ENCODE assay signal across 27 mouse cellular contexts in the genomic region with DNA sequence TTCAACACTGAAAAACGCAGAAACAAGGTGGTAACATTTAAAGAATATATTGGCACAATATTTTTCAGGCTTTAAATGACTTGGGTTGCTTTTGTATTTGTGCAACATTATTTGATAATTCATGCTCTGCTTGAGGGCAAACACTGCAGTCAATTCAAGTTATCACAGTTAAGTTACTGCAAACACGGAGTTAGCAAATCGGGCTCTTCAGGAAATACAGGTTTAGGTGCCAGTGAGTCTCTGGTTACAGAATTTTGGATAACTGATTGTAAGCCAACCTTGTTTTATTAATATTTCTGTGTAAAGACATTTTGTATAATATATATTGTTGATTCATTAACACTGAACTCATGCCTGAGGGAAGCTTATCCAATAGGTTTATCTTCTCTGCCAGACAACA. TPM values are rescaled to one million over a fixed set of nuclear protein-coding genes. Genes with fewer than 3 reads are reported as not detected.
DNase-seq lines count a peak whose midpoint lies in the region; ATAC-seq lines count a peak whose summit lies in the region.
"Had no signal": no experiment of that assay in that cellular context is flagged by ENCODE, and none has a peak within 500 bp of the region (broad histone marks: within the 10 kb centered on the region; RNA-seq: fewer than 3 reads in every experiment).

No protein-coding gene starts in this region.

- DNase-seq in lung, postnatal 25 days (ENCODE audit: low spot score), result peak; percentile 4
- no peak for DNase-seq in lung, adult 18-20 months
- peak; percentile 62 for DNase-seq in urinary bladder, postnatal 14 days (ENCODE audit: low spot score)
- no peak for DNase-seq in urinary bladder, postnatal 10 days (ENCODE audit: low spot score)
- peak; percentile 8 for DNase-seq in fat pad, adult 2 months (ENCODE audit: extremely low read depth, low read depth, low spot score)
- DNase-seq in gonadal fat pad, adult 2 months (ENCODE audit: low read depth), result peak; percentile 4
- DNase-seq: adrenal gland, adult 2 months; adrenal gland, postnatal 14 days; cerebellum, adult 11 months; cerebellum, adult 2 months; cerebellum, adult 9-11 months; cerebellum, postnatal 25 days; forebrain, postnatal 0 days; gastrocnemius, adult 2 months; gastrocnemius, postnatal 14 days; heart, adult 18-20 months; heart, postnatal 10 days; heart, postnatal 36 days had no signal

- no peak for ATAC-seq in intestine, embryonic 16.5 days
- ATAC-seq: CD4-positive, CD25-positive, alpha-beta regulatory T cell, adult 4 months; forebrain, embryonic 14.5 days; forebrain, postnatal 0 days; hindbrain, embryonic 16.5 days had no signal

- H3K4me3 ChIP-seq in intestine, embryonic 16.5 days (ENCODE audit: low read length), result no peak overlapping the region
- H3K4me3 ChIP-seq: embryonic facial prominence, embryonic 13.5 days; gastrocnemius, adult 2 months; heart, embryonic 12.5 days; heart, embryonic 15.5 days; hindbrain, embryonic 10.5 days; hindbrain, embryonic 13.5 days had no signal

- no peak overlapping the region for H3K9ac ChIP-seq in intestine, embryonic 16.5 days (ENCODE audit: low read depth, low read length)
- H3K9ac ChIP-seq: embryonic facial prominence, embryonic 13.5 days; forebrain, postnatal 0 days; heart, embryonic 12.5 days; heart, embryonic 15.5 days; hindbrain, embryonic 13.5 days had no signal

- WGBS in intestine, embryonic 16.5 days, result 69% methylated on average over 3 of the region's 3 CpGs

- H3K36me3 ChIP-seq in intestine, embryonic 16.5 days (ENCODE audit: control insufficient read depth, insufficient read depth, low read length), result no peaks in the 10 kb centered on the region
- H3K36me3 ChIP-seq: embryonic facial prominence, embryonic 13.5 days; heart, embryonic 12.5 days; heart, embryonic 15.5 days; hindbrain, embryonic 10.5 days; hindbrain, embryonic 13.5 days had no signal

- no peaks in the 10 kb centered on the region for H3K4me1 ChIP-seq in intestine, embryonic 16.5 days (ENCODE audit: control insufficient read depth, insufficient read depth, low read length)
- H3K4me1 ChIP-seq: embryonic facial prominence, embryonic 13.5 days; heart, embryonic 15.5 days; hindbrain, embryonic 10.5 days; hindbrain, embryonic 13.5 days had no signal

- no peaks in the 10 kb centered on the region for H3K9me3 ChIP-seq in intestine, embryonic 16.5 days (ENCODE audit: control insufficient read depth, low read length)
- H3K9me3 ChIP-seq: embryonic facial prominence, embryonic 13.5 days; heart, embryonic 12.5 days; heart, embryonic 15.5 days; hindbrain, embryonic 10.5 days; hindbrain, embryonic 13.5 days had no signal

- H3K27ac ChIP-seq in intestine, embryonic 16.5 days (ENCODE audit: low read length), result no peak overlapping the region
- H3K27ac ChIP-seq: embryonic facial prominence, embryonic 13.5 days; gastrocnemius, adult 2 months; heart, embryonic 15.5 days; hindbrain, embryonic 10.5 days; hindbrain, embryonic 13.5 days had no signal

- H3K4me2 ChIP-seq in intestine, embryonic 16.5 days (ENCODE audit: low read depth, low read length), result no peak overlapping the region
- H3K4me2 ChIP-seq: embryonic facial prominence, embryonic 13.5 days; heart, embryonic 12.5 days; heart, embryonic 15.5 days; hindbrain, embryonic 13.5 days had no signal

- no peaks in the 10 kb centered on the region for H3K27me3 ChIP-seq in intestine, embryonic 16.5 days (replicated peaks; ENCODE audit: control insufficient read depth, insufficient read depth, low read length)
- H3K27me3 ChIP-seq: embryonic facial prominence, embryonic 13.5 days; heart, embryonic 12.5 days; heart, embryonic 15.5 days; hindbrain, embryonic 13.5 days had no signal

RNA-seq across cellular contexts. Expression of gene Lcorl, which starts 36.3 kb away (rescaled TPM):
- 1.2 and 2.1 TPM in 2 replicates for polyA plus RNA-seq in gonadal fat pad, adult 2 months (2012; rRNA removed)
- 22.9 and 23.8 TPM in 2 replicates for polyA plus RNA-seq in intestine, embryonic 16.5 days (2015; fragmentation: Nextera tagmentation; extraction: Ambion mirVana)

Comparison
In these comparisons a context has a peak if more than half of its experiments do, and no peak if none do; other contexts are left out.
1. DNase-seq: peak in lung, postnatal 25 days (single experiment), urinary bladder, postnatal 14 days (single experiment), fat pad, adult 2 months (single experiment) and gonadal fat pad, adult 2 months (single experiment); none in lung, adult 18-20 months (0 of 2) and urinary bladder, postnatal 10 days (single experiment).